Mouse (Mus musculus) midbrain, embryonic 12.5 days (tissue): ENCODE measurements around the gene Uba52. TPM values are rescaled to one million over a fixed set of nuclear protein-coding genes. Genes with fewer than 3 reads are reported as not detected.

Experiments used
- ATAC-seq: fragments of 200-750 bp; cut with Nextera tagmentation; 2 replicates; pipeline ENCODE4 v1.8.0; 2017; ENCODE audit warnings: low read depth, moderate TSS enrichment, moderate library complexity; ENCODE audit not compliant: low FRiP score
- H3K27ac ChIP-seq: fragments of 300-500 bp; sonication (generic); replicated peaks from 2 replicates; pipeline ENCODE4 v1.5.1; 2016; ENCODE audit warnings: mild to moderate bottlenecking
- H3K27me3 ChIP-seq: fragments of 300-500 bp; sonication (generic); 2 replicates; pipeline ENCODE4 v1.6.1; 2016; ENCODE audit warnings: mild to moderate bottlenecking
- H3K36me3 ChIP-seq: fragments of 300-500 bp; sonication (generic); 2 replicates; pipeline ENCODE4 v1.6.1; 2016
- H3K4me1 ChIP-seq: fragments of 300-500 bp; sonication (generic); 2 replicates; pipeline ENCODE4 v1.6.1; 2016
- H3K4me2 ChIP-seq: fragments of 300-500 bp; sonication (generic); replicated peaks from 2 replicates; pipeline ENCODE4 v1.6.1; 2016; ENCODE audit warnings: mild to moderate bottlenecking, moderate library complexity
- H3K4me3 ChIP-seq: fragments of 300-500 bp; sonication (generic); 2 replicates; pipeline ENCODE4 v1.5.1; 2016; ENCODE audit warnings: mild to moderate bottlenecking
- H3K9ac ChIP-seq: fragments of 300-500 bp; sonication (generic); replicated peaks from 2 replicates; pipeline ENCODE4 v1.6.1; 2016; ENCODE audit warnings: mild to moderate bottlenecking, moderate library complexity
- H3K9me3 ChIP-seq: fragments of 300-500 bp; sonication (generic); 2 replicates; pipeline ENCODE4 v1.6.1; 2016; ENCODE audit warnings: mild to moderate bottlenecking
- WGBS: fragments of 180-500 bp; shearing (Covaris S2); methylation state at CpG from one replicate; pipeline ENCODE4 v1.1.7; 2016; 5-methylcytosine and 5-hydroxymethylcytosine counted together
- polyA plus RNA-seq: library from polyadenylated mRNA; unstranded; fragments of >200 nt; fragmentation: Nextera tagmentation; extraction: Ambion mirVana; gene quantifications from 2 replicates; pipeline ENCODE4 v1.2.1, GENCODE M21; 2016

Gene Uba52
- polyA plus RNA-seq, 1 experiment from 2014 or later = 748 TPM

GRCm38 (mm10) chr8:70460199-70460598 is 50.4 kb downstream of the Uba52 start:
- Histone ChIP-seq H3K4me1 (no peaks in the 10 kb centered on the region), H3K27me3 (no peaks in the 10 kb centered on the region), H3K4me3 (no peak overlapping the region), H3K9me3 (0 out of 2 replicates have a peak, but pooled peaks cover 3% of the 10 kb centered on the region), H3K27ac (no peak overlapping the region), H3K36me3 (no peaks in the 10 kb centered on the region), H3K9ac (no peak overlapping the region), H3K4me2 (no peak overlapping the region)
- 89% methylated on average over 5 of the region's 5 CpGs for WGBS
- no peak for ATAC-seq

- H3K4me2 ChIP-seq = no peak overlapping the region
- 0 out of 2 replicates have a peak, but pooled peaks cover 3% of the 10 kb centered on the region for H3K9me3 ChIP-seq
- no peak overlapping the region for H3K27ac ChIP-seq
- no peaks in the 10 kb centered on the region for H3K27me3 ChIP-seq
- H3K4me1 ChIP-seq = no peaks in the 10 kb centered on the region
- WGBS = 94% methylated on average over 2 of the region's 2 CpGs
- no peak for ATAC-seq
- no peak overlapping the region for H3K9ac ChIP-seq
- no peaks in the 10 kb centered on the region for H3K36me3 ChIP-seq
- H3K4me3 ChIP-seq = no peak overlapping the region
These were observed 51.0 kb downstream of the Uba52 start for GRCm38 (mm10) chr8:70459636-70460035.

GRCm38 (mm10) chr8:70458462-70458861 is 52.1 kb downstream of the Uba52 start:
- no peaks in the 10 kb centered on the region for H3K36me3 ChIP-seq
- H3K4me2 ChIP-seq = no peak overlapping the region
- no peaks in the 10 kb centered on the region for H3K4me1 ChIP-seq
- ATAC-seq = no peak
- no peak overlapping the region for H3K9ac ChIP-seq
- no peak overlapping the region for H3K4me3 ChIP-seq
- H3K27ac ChIP-seq = no peak overlapping the region
- 0 out of 2 replicates have a peak, but pooled peaks cover 3% of the 10 kb centered on the region for H3K9me3 ChIP-seq
- H3K27me3 ChIP-seq = no peaks in the 10 kb centered on the region
- WGBS = 90% methylated on average over 3 of the region's 3 CpGs

Other genes with a start within 250 kb of the Uba52 start
- gene Homer3, start 228.0 kb downstream of the Uba52 start, polyA plus RNA-seq = 99.6 and 100 TPM in 2 replicates
- gene Ddx49, start 208.3 kb downstream of the Uba52 start, polyA plus RNA-seq = 47.1 and 53.8 TPM in 2 replicates
- gene Cope, start 208.3 kb downstream of the Uba52 start, polyA plus RNA-seq = 222 and 235 TPM in 2 replicates
- gene Cers1, start 195.0 kb downstream of the Uba52 start, polyA plus RNA-seq = 15.3 and 17.1 TPM in 2 replicates
- gene Gdf1, start 181.0 kb downstream of the Uba52 start, polyA plus RNA-seq = 3.7 and 4.5 TPM in 2 replicates
- gene Upf1, start 157.5 kb downstream of the Uba52 start, polyA plus RNA-seq = 32.8 and 38.0 TPM in 2 replicates
- gene Comp, start 137.2 kb downstream of the Uba52 start, polyA plus RNA-seq = 0.23 TPM in 1 of 2 replicates, not detected in the other
- 22.8 and 23.6 TPM in 2 replicates for gene Crtc1, start 71.2 kb downstream of the Uba52 start, polyA plus RNA-seq
- gene Klhl26, start 33.8 kb downstream of the Uba52 start, polyA plus RNA-seq = 17.8 and 18.5 TPM in 2 replicates
- 19.3 and 21.7 TPM in 2 replicates for gene Tmem59l, start 23.4 kb downstream of the Uba52 start, polyA plus RNA-seq
- 0.92 and 1.6 TPM in 2 replicates for gene Crlf1, start 17.6 kb downstream of the Uba52 start, polyA plus RNA-seq
- 130 and 134 TPM in 2 replicates for gene Rex1bd, start 4.0 kb downstream of the Uba52 start, polyA plus RNA-seq
- gene Fkbp8, start 16.9 kb upstream of the Uba52 start, polyA plus RNA-seq = 326 and 332 TPM in 2 replicates
- gene Kxd1, start 17.2 kb upstream of the Uba52 start, polyA plus RNA-seq = 52.1 and 52.7 TPM in 2 replicates
- gene Ell, start 28.7 kb upstream of the Uba52 start, polyA plus RNA-seq = 18.7 and 21.6 TPM in 2 replicates
- 107 and 112 TPM in 2 replicates for gene Isyna1, start 83.6 kb upstream of the Uba52 start, polyA plus RNA-seq
- 115 and 118 TPM in 2 replicates for gene Ssbp4, start 98.1 kb upstream of the Uba52 start, polyA plus RNA-seq
- 1.0 and 1.6 TPM in 2 replicates for gene Lrrc25, start 105.4 kb upstream of the Uba52 start, polyA plus RNA-seq
- 0.17 TPM in 1 of 2 replicates, not detected in the other for gene Gdf15, start 121.7 kb upstream of the Uba52 start, polyA plus RNA-seq
- gene Pgpep1, start 149.6 kb upstream of the Uba52 start, polyA plus RNA-seq = 82.7 and 93.7 TPM in 2 replicates
- gene Lsm4, start 162.4 kb upstream of the Uba52 start, polyA plus RNA-seq = 255 and 263 TPM in 2 replicates
- gene Jund, start 188.1 kb upstream of the Uba52 start, polyA plus RNA-seq = 206 and 213 TPM in 2 replicates
- 0.04 TPM in 1 of 2 replicates, not detected in the other for gene Iqcn, start 192.7 kb upstream of the Uba52 start, polyA plus RNA-seq
- gene Gm3336, start 207.7 kb upstream of the Uba52 start, polyA plus RNA-seq = not detected in 2 replicates
- gene Pde4c, start 212.9 kb upstream of the Uba52 start, polyA plus RNA-seq = 0.15 and 0.39 TPM in 2 replicates
- gene Rab3a, start 243.9 kb upstream of the Uba52 start, polyA plus RNA-seq = 98.9 and 102 TPM in 2 replicates